Mouse (Mus musculus): Measurements from ENCODE around the gene Cald1. TPM values are rescaled to one million over a fixed set of nuclear protein-coding genes. Genes with fewer than 3 reads are reported as not detected.

Cald1 gene
- polyA plus RNA-seq, 1 experiment from 2014 or later, result 65.4 TPM

DNA sequence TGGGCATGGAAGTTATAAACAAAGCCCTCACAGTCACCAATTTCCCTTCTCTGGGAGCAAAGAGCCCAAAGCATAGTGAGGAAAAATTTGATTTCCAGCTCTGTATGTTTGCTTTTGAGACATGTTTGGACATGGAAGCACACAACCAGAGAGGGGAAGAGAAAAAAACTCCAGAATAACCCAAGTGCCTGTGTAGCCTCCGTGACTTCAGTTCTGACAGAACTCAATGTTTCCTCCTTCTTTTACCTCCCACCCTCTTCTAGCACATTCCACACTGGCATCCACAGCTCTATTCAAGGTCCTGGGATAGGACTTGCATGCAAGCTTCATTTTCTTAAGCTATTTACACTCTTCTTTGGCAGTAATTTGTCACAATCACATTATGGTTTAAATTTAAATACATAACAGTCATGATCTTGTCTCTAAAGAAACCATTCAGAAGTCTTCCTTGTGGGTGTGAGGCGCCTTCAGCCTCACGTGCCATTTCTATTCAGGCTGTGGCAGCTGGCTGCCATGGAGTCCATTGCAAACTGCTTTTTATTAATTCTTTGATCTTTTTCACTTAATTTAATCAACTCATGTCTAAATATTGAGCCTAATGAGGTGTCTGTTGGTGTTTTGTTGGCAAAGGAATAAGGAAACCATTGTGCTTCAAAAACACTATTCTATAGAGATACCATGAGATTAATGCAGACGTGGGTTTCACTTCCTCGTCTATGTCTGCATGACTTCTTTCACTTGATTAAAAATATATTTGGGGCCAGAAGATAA lies 49.9 kb downstream of the Cald1 start:
- Histone ChIP-seq H3K27ac (replicated peaks) (no peak overlapping the region), H3K36me3 (no peaks in the 10 kb centered on the region), H3K4me2 (no peak overlapping the region), H3K9ac (no peak overlapping the region), H3K4me1 (replicated peaks) (no peaks in the 10 kb centered on the region), H3K27me3 (no peaks in the 10 kb centered on the region), H3K4me3 (no peak overlapping the region), H3K9me3 (no peaks in the 10 kb centered on the region)
- no peak for ATAC-seq (ENCODE audit: low FRiP score, low read depth)
- 49% methylated on average over 5 of the region's 5 CpGs for WGBS

- no peaks in the 10 kb centered on the region for H3K9me3 ChIP-seq
- 54% methylated on average over 7 of the region's 7 CpGs for WGBS
- H3K9ac ChIP-seq, result no peak overlapping the region
- H3K4me2 ChIP-seq, result no peak overlapping the region
- H3K27ac ChIP-seq (replicated peaks), result no peak overlapping the region
- no peaks in the 10 kb centered on the region for H3K36me3 ChIP-seq
- H3K4me1 ChIP-seq (replicated peaks), result no peaks in the 10 kb centered on the region
- H3K4me3 ChIP-seq, result no peak overlapping the region
- no peak for ATAC-seq (ENCODE audit: low FRiP score, low read depth)
- no peaks in the 10 kb centered on the region for H3K27me3 ChIP-seq
Measured at GRCm38 (mm10) chr6:34651298-34651697, 53.0 kb downstream of the Cald1 start.

- no peaks in the 10 kb centered on the region for H3K27me3 ChIP-seq
- ATAC-seq (ENCODE audit: low FRiP score, low read depth), result no peak
- H3K9ac ChIP-seq, result no peak overlapping the region
- 79% methylated on average over 3 of the region's 3 CpGs for WGBS
- H3K4me3 ChIP-seq, result no peak overlapping the region
- H3K27ac ChIP-seq (replicated peaks), result no peak overlapping the region
- no peaks in the 10 kb centered on the region for H3K9me3 ChIP-seq
- no peak overlapping the region for H3K4me2 ChIP-seq
- H3K36me3 ChIP-seq, result no peaks in the 10 kb centered on the region
- peaks cover 3% of the 10 kb centered on the region; the same call in 1 of the 2 replicates for H3K4me1 ChIP-seq (replicated peaks)
Measured at GRCm38 (mm10) chr6:34655719-34656118, 57.4 kb downstream of the Cald1 start.

DNA sequence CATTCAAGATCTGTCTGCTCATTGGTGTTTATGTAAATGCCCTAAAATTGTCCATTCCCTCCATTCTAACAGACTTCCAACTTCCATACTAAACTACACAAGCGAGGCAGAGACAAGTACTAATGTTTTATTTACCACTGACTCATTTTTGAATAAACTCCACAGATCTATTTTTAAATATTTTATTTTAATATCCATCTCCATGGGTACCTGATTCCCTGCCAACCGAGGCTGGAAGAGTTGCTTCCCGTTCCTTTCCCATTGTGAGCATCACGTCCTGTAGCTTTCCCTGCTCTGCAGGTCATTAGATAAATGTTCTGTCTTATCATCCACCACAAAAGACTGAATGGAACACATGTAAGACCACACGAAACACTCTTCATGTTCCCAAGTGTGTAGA lies 60.5 kb downstream of the Cald1 start:
- WGBS, result 82% methylated on average over 5 of the region's 5 CpGs
- H3K27ac ChIP-seq (replicated peaks), result no peak overlapping the region
- ATAC-seq (ENCODE audit: low FRiP score, low read depth), result no peak

GRCm38 (mm10) chr6:34660724-34661123 lies 62.4 kb downstream of the Cald1 start:
- Histone ChIP-seq H3K36me3 (no peaks in the 10 kb centered on the region), H3K4me2 (no peak overlapping the region; the same call in 1 of the 2 replicates), H3K9ac (no peak overlapping the region), H3K27me3 (no peaks in the 10 kb centered on the region), H3K27ac (replicated peaks) (0 out of 2 replicates have a peak overlapping the region, but pooled peaks have one; percentile 2), H3K4me3 (no peak overlapping the region), H3K9me3 (no peaks in the 10 kb centered on the region), H3K4me1 (replicated peaks) (peaks cover 7% of the 10 kb centered on the region; the same call in 1 of the 2 replicates)
- 32% methylated on average over 8 of the region's 8 CpGs for WGBS
- no peak for ATAC-seq (ENCODE audit: low FRiP score, low read depth)

More for the DNA sequence above, 60.5 kb downstream of the Cald1 start:
- Histone ChIP-seq H3K9ac (no peak overlapping the region), H3K9me3 (no peaks in the 10 kb centered on the region), H3K27me3 (no peaks in the 10 kb centered on the region), H3K36me3 (no peaks in the 10 kb centered on the region), H3K4me1 (replicated peaks) (peaks cover 7% of the 10 kb centered on the region; the same call in 1 of the 2 replicates), H3K4me2 (no peak overlapping the region), H3K4me3 (no peak overlapping the region)

DNA sequence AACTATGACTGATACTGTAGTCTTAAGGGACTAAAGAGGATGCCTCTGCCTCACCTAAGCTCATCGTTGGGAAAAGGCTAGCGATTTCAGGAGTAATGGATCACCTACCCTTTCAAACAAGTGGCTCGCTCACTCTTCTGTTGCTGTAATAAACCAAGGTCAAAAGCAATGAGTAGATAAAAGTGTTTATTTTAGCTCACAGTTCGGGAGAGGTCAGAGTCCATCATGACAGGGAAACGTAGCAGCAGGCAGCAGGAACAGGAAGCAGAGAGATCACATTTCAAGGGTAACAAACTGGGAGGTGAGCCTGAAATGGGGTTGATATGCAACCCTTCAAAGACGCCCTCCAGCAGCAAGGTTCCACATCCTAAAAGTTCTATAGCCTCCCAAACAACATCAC lies 64.3 kb downstream of the Cald1 start:
- no peak for ATAC-seq (ENCODE audit: low FRiP score, low read depth)
- Histone ChIP-seq H3K4me2 (no peak overlapping the region), H3K27me3 (no peaks in the 10 kb centered on the region), H3K9me3 (no peaks in the 10 kb centered on the region), H3K4me1 (replicated peaks) (peaks cover 7% of the 10 kb centered on the region; the same call in 1 of the 2 replicates), H3K36me3 (no peaks in the 10 kb centered on the region), H3K27ac (replicated peaks) (no peak overlapping the region), H3K4me3 (no peak overlapping the region), H3K9ac (no peak overlapping the region)
- WGBS, result 89% methylated on average over 6 of the region's 6 CpGs

- no peaks in the 10 kb centered on the region for H3K9me3 ChIP-seq
- H3K27me3 ChIP-seq, result no peaks in the 10 kb centered on the region
- no peak for ATAC-seq (ENCODE audit: low FRiP score, low read depth)
- WGBS, result 87% methylated on average over 4 of the region's 4 CpGs
- H3K27ac ChIP-seq (replicated peaks), result no peak overlapping the region
- no peak overlapping the region for H3K4me2 ChIP-seq
- no peaks in the 10 kb centered on the region for H3K36me3 ChIP-seq
- no peak overlapping the region for H3K9ac ChIP-seq
- H3K4me1 ChIP-seq (replicated peaks), result peaks cover 7% of the 10 kb centered on the region; the same call in 1 of the 2 replicates
- no peak overlapping the region for H3K4me3 ChIP-seq
Measured at GRCm38 (mm10) chr6:34664291-34664690, 66.0 kb downstream of the Cald1 start.

DNA sequence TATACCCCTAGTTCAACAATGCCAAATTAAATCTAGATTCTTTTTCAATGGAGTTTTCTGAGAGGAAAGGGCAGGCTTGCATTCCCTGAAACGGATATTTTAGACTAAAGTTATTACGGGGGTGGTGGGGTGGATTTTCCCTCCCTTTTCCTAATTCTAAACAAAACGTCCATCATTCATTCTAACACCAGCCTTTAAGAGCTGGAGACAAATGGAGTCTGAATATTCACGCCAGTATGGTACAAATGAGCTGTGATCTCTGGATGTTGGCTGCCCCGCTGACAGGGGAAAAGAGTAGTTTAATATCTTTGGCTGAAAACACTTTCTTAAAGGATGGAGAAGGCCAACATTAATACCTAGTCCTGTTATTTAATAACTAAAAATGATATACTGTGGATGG lies 66.4 kb downstream of the Cald1 start:
- ATAC-seq (ENCODE audit: low FRiP score, low read depth), result no peak
- no peak overlapping the region for H3K4me3 ChIP-seq
- no peaks in the 10 kb centered on the region for H3K9me3 ChIP-seq
- no peaks in the 10 kb centered on the region for H3K27me3 ChIP-seq
- H3K36me3 ChIP-seq, result no peaks in the 10 kb centered on the region
- WGBS, result 71% methylated on average over 5 of the region's 5 CpGs
- H3K4me2 ChIP-seq, result no peak overlapping the region
- H3K27ac ChIP-seq (replicated peaks), result no peak overlapping the region
- peaks cover 7% of the 10 kb centered on the region; the same call in 1 of the 2 replicates for H3K4me1 ChIP-seq (replicated peaks)
- no peak overlapping the region for H3K9ac ChIP-seq

GRCm38 (mm10) chr6:34668739-34669254 lies 70.5 kb downstream of the Cald1 start:
- Histone ChIP-seq H3K27me3 (no peaks in the 10 kb centered on the region), H3K36me3 (no peaks in the 10 kb centered on the region), H3K27ac (replicated peaks) (no peak overlapping the region), H3K9ac (no peak overlapping the region), H3K4me2 (no peak overlapping the region), H3K4me3 (no peak overlapping the region), H3K4me1 (replicated peaks) (no peaks in the 10 kb centered on the region), H3K9me3 (no peaks in the 10 kb centered on the region)
- 90% methylated on average over 5 of the region's 5 CpGs for WGBS
- ATAC-seq (ENCODE audit: low FRiP score, low read depth), result no peak

- ATAC-seq (ENCODE audit: low FRiP score, low read depth), result no peak
- no peak overlapping the region for H3K9ac ChIP-seq
- H3K27ac ChIP-seq (replicated peaks), result no peak overlapping the region
- no peak overlapping the region for H3K4me3 ChIP-seq
- no peaks in the 10 kb centered on the region for H3K36me3 ChIP-seq
- no peaks in the 10 kb centered on the region for H3K4me1 ChIP-seq (replicated peaks)
- no peaks in the 10 kb centered on the region for H3K27me3 ChIP-seq
- H3K4me2 ChIP-seq, result no peak overlapping the region
- no peaks in the 10 kb centered on the region for H3K9me3 ChIP-seq
- WGBS, result 81% methylated on average over 1 of the region's 1 CpGs
Measured at GRCm38 (mm10) chr6:34671355-34671754, 73.1 kb downstream of the Cald1 start.

DNA sequence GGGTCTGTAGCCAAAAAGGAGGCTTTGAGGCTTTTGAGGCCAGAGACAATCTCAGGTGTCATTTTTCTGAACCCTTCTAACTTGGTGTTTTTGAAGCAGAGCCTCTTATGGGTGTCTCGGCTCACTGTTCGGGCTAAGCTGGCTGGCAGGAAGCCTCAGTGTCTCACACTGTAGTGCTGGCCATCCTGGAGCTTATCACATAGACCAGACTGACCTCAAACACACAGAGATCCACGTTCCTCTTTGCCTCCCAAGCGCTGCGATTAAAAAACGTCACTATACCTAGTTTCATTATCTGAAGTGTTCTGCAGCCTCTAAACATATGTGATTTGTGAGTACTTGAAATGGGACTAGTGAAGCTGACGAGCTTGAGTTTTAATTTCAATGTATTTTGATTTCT lies 76.1 kb downstream of the Cald1 start:
- no peak for ATAC-seq (ENCODE audit: low FRiP score, low read depth)
- H3K4me3 ChIP-seq, result no peak overlapping the region
- H3K27me3 ChIP-seq, result no peaks in the 10 kb centered on the region
- H3K27ac ChIP-seq (replicated peaks), result no peak overlapping the region
- H3K4me2 ChIP-seq, result no peak overlapping the region
- WGBS, result 88% methylated on average over 7 of the region's 7 CpGs
- no peaks in the 10 kb centered on the region for H3K4me1 ChIP-seq (replicated peaks)
- no peak overlapping the region for H3K9ac ChIP-seq
- no peaks in the 10 kb centered on the region for H3K9me3 ChIP-seq
- no peaks in the 10 kb centered on the region for H3K36me3 ChIP-seq

DNA sequence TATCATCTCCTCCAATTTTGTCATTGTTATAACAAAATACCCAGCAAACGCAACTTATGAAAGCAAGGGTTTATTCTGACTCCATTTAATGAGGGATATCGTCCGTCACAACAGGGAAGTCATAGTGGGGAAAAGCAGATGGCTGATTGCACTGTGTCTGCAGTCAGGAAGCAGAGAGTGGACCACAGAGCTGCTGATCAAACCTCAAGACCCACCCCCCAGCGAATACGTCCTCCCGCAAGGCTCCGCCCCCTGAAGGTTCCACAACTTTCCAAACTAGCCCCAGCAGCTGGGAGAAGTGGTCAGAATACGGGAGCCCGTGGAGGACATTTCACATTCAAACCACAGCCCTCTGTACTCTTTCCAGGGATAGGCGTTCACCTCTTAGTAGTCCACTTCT lies 76.6 kb downstream of the Cald1 start:
- H3K4me2 ChIP-seq, result no peak overlapping the region
- H3K4me3 ChIP-seq, result no peak overlapping the region
- no peaks in the 10 kb centered on the region for H3K27me3 ChIP-seq
- no peaks in the 10 kb centered on the region for H3K4me1 ChIP-seq (replicated peaks)
- H3K9me3 ChIP-seq, result no peaks in the 10 kb centered on the region
- no peak for ATAC-seq (ENCODE audit: low FRiP score, low read depth)
- H3K27ac ChIP-seq (replicated peaks), result no peak overlapping the region
- H3K36me3 ChIP-seq, result no peaks in the 10 kb centered on the region
- no peak overlapping the region for H3K9ac ChIP-seq
- WGBS, result 83% methylated on average over 10 of the region's 10 CpGs
